Mouse (Mus musculus) CD4-positive helper T cell, adult 2 months (primary cell): Measurements from ENCODE around the gene Atm.

Source experiments
- DNase-seq: peaks from one replicate; pipeline ENCODE4 v3.0.0-alpha.2; 2012; ENCODE audit warnings: low read depth, missing footprints, low spot score

Gene Atm

GRCm38 (mm10) chr9:53408953-53409361 is 127.6 kb downstream of the Atm start:
- DNase-seq, result no peak

GRCm38 (mm10) chr9:53408548-53408947 is 128.0 kb downstream of the Atm start:
- DNase-seq, result no peak

GRCm38 (mm10) chr9:53404753-53405722 is 131.5 kb downstream of the Atm start:
- DNase-seq, result peak; percentile 93

GRCm38 (mm10) chr9:53404050-53404752 is 132.3 kb downstream of the Atm start:
- DNase-seq, result no peak

- no peak for DNase-seq
These were observed 133.5 kb downstream of the Atm start for GRCm38 (mm10) chr9:53402991-53403390.

GRCm38 (mm10) chr9:53402291-53402711 is 134.2 kb downstream of the Atm start, which contains the start of gene 4930550C14Rik:
TSS of gene 4930550C14Rik (plus strand) at chr9:53402325.
- no peak for DNase-seq

- no peak for DNase-seq
These were observed 135.4 kb downstream of the Atm start for GRCm38 (mm10) chr9:53401146-53401545.

GRCm38 (mm10) chr9:53400696-53401095 is 135.8 kb downstream of the Atm start:
- no peak for DNase-seq

- DNase-seq, result no peak
These were observed 137.0 kb downstream of the Atm start for GRCm38 (mm10) chr9:53399537-53399936.

GRCm38 (mm10) chr9:53398388-53398700 is 138.2 kb downstream of the Atm start:
- peak; percentile 83 for DNase-seq

- DNase-seq, result peak; percentile 56
These were observed 138.7 kb downstream of the Atm start for GRCm38 (mm10) chr9:53397685-53398387.

GRCm38 (mm10) chr9:53390136-53390535 is 146.4 kb downstream of the Atm start:
- DNase-seq, result no peak
